Mouse (Mus musculus) CD8-positive naive resting alpha-beta T cell, adult 2 months (primary cell): ENCODE data around the gene Gba.

Source experiments
- DNase-seq, 2 experiments: peaks; one replicate each; pipeline ENCODE4 v3.0.0; 2022; ENCODE audit warnings: low read depth in 2 of 2, low spot score in 2 of 2

The Gba gene

DNA sequence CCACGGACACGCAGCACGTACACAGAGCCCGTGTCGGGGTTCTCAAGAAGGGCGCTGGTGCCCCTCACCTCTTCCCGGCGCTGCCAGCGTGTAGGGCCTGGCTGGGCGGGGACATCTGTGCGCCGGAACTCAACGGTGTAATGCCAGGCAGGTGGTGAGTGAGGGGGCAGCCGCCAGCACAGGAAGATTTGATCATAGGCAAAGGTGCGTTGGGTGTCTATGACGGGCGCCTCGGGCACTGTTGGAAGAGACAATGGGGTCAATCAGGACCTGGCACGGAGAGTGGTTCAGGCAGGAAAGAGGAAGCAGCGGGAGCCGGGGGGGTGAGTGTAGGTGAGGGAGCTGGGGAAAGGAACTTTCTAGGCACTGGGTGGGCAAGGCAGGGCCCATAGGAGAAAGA lies 35.0 kb downstream of the Gba start:
- no peak for DNase-seq

DNA sequence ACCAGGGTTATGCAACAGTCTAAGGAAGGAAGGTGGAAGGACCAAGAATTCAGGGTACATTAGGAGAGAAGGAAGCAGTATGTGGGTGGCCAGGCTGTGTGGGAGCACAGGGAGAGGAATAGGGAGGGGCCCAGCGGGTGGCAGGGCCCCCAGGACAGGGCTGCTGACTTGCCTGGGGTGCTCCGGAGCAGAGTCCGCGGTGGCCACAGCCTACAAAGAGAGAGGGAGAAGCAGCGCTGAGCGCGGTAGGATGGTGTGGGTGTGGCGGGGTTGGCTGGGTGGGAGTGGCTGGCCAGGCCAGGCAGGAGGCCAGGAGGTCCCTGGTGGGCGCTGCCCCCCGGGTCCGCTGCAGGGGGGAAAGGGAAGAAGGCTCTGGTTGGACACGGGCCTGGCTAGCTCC lies 35.8 kb downstream of the Gba start:
- no peak for DNase-seq

DNA sequence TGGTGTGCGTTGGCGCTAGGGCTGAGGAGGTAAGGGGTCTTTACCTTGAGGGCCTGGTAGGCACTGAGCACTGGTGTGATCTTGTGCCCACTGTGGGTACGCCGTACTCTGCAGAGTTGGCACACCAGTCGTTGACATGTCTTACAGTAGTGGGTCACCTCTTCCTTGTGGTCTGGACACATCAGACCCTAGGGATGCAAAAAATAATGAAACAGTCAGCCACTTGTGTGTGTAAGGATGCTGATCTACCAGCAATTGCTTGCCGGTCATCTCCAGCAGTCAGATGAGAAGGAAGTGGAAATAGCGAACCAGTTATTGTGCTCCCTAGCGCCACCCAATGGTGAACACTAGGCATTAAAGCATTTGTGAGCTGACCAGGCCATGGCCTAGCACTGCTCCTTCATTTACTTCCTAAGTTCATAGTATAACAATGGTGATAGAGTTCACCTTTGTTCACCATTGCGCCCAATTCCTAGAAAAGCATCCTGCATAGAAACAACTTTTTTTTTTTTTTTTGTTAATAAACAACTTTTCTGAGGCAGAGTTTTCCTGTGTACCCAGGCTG lies 39.7 kb downstream of the Gba start:
- peak in 1 of 2 experiments; percentile 28 for DNase-seq

DNA sequence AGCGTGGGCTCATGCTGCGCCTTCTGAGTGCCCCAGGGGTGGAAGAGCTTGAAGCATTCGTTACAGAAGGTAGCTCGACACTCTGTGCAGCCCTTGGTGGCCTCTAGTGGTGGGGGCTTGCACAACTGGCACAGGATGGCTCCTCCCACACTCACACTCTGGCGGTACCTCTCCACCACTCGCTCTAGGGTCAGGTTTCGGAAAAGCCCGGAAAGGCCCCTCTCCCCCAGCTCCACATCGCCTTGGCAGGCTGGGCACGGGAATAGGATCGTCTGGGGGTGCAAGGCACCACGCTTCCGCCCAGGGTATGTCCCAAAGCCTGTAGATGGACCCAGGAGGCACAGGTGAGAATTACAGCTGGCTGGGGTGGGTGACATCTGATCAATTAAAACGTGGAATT lies 40.9 kb downstream of the Gba start:
- peak; percentile 58 to 77 for DNase-seq

DNA sequence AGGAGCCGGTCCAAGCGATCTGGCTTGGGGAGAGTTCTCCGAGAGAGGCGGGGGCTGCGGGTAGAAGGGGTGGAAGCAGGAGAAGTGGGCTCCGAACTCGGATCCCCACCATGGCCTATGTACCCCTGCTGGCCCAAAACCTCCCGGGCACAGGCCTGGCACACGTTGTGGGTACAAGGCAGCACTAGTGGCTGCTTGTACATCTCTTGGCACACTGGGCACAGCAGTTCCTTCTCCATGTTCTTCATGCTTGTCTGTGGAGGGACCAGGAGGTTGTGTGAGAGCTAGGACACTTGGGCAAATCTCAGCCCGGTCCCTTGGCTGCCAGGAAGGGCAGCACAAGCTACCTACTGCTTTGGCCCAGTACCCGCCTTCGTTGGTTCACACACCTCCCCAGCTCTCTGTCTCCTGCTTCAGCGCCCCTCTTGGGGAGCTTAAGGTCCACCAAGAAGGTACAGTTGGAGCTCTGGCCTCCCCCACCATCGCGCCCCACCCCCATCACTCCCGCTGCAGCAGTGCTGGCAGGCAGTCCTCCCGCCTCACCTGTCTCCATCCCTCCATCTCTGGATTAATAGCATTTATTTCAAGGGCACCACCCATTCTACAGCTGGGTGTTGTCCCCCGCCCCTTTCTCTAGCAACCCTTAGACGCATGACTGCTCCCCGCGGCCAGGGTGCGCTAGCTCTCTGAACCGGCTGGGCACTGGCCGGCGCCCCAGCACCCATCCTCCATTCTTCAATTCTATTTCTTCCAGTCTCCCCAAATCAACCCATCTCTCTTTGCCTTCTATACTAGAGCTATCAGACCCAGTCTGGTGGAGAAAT lies 41.6 kb downstream of the Gba start:
- peak in 1 of 2 experiments; percentile 23 for DNase-seq

DNA sequence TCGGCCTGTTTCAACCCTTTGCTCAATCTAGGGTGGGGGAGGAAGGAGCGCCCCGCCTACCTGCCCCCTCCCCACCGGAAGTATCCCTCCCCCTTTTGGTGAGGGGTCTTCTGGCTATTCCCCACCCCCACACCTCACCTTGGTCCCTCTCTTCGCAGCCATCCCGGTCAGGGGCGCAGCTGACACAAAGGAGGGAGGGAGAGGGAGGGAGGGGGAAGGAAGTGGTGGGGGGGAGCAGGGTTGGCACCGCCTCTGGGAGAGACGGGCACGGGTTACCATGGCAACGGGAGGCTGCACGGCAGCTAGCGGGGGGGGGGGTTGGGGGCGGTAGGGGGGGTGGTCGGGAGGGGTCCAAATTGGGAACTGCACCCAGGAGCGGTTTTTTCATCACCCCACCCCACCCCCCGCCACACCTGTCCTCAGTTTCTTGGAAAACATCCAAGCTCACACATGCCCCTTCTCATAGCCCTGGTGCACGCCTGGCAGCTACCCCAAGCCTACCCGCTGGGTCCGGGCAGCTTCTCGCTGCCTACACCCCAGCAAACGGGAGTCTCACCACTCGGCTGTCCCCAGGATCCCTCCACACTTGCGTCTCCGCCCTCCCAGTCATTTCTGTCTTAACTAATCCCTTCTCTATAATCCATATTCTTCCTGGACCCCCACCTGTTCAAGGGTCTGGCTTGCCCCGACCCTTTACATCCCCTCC lies 42.4 kb downstream of the Gba start:
- DNase-seq = no peak

DNA sequence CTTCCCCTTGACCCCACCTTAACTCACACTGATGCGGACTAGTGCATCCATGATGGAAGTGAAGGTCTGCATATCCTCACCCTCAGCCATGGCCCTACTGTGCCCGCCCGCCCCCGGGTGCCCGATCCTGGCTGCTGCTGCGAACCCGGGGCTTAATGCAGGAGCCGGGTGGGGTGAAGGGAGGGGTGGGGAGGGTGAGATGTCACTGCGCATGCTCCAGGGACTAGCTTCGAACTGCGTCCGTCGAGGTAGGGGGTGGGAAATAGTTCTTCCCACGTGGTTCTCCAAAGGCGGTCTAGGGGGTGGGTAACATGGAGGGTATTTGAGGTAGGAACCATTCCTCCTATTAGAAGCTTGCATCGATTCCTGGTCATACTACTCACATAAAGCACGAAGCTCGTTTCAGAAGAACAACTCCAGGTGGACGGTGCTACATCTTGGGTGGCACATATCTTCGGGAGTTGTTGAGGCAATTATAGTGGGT lies 43.0 kb downstream of the Gba start, which contains the start of gene Krtcap2:
Gene Krtcap2 (plus strand): TSS at position 279 of the 484 bp plus-strand sequence.
- no peak for DNase-seq

DNA sequence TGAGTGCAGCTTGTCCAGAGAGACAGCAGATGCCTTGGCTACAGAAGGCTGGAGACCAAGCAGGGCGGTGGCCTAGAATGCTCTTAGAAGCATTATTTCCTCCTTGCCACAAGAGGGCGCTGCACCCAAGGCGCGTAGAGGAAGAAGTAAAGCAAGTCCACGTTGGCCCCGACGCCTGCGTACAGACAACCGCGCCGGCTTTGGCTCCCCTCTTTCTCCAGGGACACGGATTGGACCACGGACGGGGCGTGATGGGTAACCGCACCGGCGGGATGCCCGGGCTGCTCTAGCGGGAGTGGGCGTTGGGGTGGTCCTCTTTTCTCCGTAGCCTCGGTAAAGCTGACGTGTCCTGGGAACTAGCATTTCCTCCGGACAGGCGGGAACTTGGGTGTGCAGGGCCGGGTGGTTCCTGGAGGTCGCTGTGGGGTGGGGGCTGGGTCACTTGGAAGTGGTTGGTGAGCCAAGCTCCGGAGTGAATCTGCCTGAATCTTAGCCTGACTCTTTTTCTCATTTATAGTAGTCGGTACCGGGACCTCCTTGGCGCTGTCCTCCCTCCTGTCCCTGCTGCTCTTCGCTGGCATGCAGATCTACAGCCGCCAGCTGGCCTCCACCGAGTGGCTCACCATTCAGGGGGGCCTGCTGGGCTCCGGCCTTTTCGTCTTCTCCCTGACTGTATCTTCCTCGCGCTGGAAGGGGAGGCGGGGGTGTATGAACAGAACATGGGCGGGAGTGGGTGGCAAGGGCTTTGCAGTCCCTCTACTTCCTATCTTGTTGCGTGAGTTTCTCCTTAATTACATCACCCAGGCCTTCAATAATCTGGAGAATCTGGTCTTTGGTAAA lies 43.8 kb downstream of the Gba start, which contains the start of gene Trim46:
Gene Trim46 (minus strand): TSS at position 49 of the 840 bp plus-strand sequence.
- peak; percentile 77 to 80 for DNase-seq

DNA sequence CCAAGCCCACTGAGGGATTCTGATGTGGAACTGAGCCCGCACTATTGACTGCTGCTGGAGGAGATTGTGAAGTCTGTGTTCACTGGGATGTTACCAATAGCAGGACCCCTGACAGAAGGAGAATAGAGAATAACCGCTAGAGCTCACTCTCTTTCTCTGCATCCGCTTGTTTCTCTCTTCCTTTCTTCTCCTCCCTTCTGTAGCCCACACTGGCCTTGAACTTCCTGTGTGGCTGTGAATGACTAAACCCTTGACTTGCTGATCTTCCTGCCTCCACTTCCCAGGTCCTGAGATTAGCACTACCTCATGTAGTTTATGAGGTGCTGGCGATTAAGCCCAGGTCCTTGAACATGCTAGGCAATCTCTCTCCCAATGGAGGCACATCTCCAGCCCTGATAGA lies 44.7 kb downstream of the Gba start:
- no peak for DNase-seq

DNA sequence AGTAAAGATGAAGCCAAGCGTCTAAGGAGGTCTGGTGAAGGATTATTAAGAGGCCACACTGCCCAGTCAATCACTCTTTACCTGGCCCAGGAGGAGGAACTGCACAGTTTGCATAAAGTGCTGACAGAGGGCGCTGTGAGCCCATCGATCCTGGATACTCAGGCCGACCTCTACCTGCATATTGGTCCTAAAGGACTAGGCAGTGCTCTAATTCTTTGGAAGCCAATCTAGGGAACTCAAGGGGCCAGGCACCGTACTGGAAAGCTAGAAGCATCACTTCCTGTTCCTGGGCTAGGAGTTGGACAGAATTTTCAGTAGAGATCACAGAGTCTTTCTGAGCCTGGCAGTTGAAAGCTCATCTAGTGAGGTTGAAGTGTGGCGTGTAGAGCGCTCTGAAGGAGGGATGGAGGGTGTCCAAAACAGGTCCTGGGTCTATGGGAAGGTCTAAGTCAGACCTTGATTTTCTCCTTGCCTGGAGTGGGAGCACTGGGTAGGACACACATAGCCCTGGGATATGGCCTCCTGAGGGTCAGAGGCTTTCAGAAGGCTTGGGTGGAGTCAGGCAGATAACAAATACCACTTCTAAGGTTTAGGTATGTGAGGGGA lies 47.8 kb downstream of the Gba start:
- DNase-seq = peak; percentile 54 to 60

DNA sequence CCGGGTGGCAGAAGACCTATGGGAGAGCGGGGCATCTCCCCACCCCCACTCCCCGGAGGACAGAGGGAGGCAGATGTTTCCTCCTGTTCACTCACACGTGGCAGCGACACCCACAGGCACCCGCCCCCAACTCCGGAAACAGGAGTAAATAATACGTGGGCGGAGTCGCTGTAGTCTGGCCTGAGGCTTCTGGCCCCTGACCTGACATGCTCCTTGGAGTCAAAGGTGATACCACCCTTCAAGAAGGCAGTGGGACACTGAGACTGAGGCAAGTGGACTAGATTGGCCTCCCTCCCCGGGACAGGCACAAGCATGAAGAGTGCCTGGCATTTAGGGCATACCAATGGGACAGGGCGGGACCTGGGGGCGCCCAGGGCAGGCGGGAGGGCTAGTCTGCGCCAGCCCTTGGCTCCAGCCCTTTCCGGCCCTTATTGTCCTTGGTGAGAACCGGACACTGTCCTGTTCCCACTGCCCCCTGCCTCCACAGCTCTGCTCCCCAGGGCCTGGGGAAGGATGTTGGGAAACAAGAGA lies 48.7 kb downstream of the Gba start:
- DNase-seq = peak in 1 of 2 experiments; percentile 33

DNA sequence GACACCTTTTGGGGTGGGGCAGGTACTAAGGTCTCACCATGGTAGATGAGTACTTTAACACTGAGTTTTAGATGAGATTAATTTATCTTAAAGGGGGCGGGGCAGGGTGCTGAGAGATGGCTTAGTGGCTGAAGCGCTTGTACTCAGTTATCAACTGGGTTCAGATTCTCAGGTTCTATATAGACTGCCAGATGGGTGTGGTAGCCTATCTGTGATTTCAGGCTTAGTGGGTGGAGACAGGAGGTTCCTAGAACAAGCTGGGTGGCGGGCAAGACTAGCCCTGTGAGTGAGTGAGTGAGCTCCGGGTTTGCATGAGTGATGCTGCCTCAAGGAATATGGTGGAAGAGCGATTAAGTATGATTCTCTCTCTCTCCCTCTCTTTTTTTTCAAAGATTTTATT lies 52.3 kb downstream of the Gba start:
- no peak for DNase-seq

DNA sequence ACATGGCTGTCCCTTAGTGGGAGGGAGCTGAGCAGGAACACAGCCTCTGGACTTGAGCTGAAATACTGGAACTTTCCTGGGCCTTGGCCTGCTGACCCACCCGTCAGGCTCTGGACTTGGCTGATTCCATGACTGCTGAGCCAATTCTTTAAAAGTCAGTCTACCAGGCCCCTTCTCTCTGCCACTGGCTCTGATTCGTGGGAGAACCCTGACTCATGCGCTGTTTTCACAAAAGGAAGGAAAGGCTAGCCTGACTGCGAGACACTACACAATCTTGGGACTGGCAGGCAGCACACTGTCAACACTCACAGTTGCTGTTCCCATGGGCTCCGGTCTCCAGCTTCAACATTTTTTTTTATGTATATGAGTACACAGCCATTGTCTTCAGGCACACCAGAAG lies 53.4 kb downstream of the Gba start:
- no peak for DNase-seq
